Mouse (Mus musculus) granulocyte monocyte progenitor cell, adult 5-6 weeks (primary cell): ENCODE measurements around the gene Dhodh. TPM values are rescaled to one million over a fixed set of nuclear protein-coding genes. Genes with fewer than 3 reads are reported as not detected.

Experiments
- ATAC-seq: replicated peaks from 2 replicates; pipeline ENCODE4 v1.8.0; 2016; ENCODE audit warnings: mild to moderate bottlenecking, moderate TSS enrichment, inconsistent platforms; ENCODE audit not compliant: poor library complexity, severe bottlenecking
- total RNA-seq, 2 experiments: library from RNA; stranded (forward) in 1 of 2; stranded (reverse) in 1 of 2; fragments of 200-712, 200-1000 nt in 1 of 2; fragments of >200 nt in 1 of 2; fragmentation: Nextera tagmentation in 1 of 2; gene quantifications; 2 replicates each; pipeline ENCODE4 v1.2.3; 2014 to 2017

Dhodh gene
- 23.9 and 30.6 TPM in 2 replicates for total RNA-seq (2014; fragmentation: Nextera tagmentation)
- total RNA-seq (2017), result 28.2 and 28.7 TPM in 2 replicates

DNA sequence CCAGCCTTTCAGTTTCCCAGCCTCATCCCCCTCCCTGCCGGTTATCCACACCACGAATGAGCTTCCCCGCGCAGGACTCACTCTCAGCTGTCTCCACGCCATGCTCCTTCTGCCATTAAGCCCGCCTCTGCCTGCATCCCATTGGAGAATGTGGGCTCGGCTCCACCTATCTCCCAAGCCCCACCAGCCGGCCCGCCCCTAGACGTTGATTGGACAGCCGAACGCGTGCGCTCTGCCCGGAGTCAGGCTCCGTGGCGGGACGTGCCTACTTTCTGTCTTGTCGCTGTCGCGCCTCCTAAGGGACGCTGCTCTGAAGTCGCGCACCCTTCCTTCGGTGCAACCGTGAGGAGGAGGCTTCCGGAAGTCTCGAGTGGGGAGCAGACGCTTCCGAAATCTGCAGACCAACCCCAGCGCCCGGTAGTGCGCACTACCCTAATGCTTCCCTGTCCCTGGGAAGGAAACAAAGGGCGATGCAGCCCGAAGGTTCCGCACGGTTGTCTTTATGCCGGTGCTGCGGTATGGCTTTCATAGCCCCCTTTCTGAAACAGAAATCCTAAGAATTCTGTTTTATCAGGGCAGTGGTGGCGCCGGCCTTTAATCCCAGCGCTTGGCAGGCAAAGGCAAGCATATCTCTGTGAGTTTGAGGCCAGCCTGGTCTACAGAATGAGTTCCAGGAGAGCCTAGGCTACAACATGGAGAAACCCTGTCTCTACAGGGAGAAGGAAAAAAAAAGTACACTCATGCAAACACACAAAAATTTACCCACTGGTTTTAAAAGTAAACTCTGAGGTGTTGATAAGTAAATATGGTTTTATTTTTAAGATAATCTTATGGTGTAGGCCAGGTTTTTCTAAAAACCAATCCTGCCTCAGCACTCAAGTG, at the start of gene Dhodh:
TSS of gene Dhodh (minus strand) at position 403 of the 882 bp plus-strand sequence.
- peak; percentile 95 for ATAC-seq

DNA sequence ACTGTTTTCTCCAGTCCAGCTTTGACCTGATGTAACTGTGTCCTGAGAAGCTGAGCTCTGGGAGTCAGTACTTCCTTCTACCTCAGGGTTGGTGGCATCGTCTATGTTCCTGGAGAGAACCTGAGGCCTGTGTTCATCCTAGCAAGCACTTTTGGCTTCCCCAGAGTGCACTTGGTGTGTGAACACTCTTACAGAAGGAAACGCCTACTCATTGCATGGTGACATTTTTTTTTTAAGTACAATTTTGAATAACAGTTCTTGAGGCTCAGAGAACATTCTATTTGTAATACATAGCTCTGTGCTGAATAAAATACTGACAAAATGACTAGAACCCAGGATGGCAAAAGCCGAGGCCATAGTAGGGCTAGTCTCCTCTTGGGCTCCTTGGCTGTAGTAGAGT, 48.4 kb upstream of the Dhodh start:
- no peak for ATAC-seq

DNA sequence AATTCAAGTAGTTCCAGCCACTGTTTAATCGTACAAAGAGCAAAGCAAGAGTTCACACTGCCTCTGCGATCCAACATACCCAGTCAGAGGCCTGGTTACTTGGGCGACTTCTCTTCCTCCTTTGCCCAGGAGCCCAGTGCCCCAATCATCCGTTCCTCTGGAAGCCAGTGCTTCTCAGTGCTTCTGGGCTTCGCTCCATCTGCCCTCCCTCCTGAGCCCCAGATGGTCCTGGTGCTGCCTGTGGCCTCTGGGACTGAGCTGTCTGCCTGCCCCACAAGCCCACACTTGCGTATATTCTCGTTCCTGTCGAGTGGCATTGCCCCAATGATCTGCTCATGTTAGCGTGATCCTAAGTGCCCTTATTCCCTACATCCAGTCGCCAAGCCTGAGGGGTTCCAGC, 42.3 kb upstream of the Dhodh start:
- no peak; the same call in 1 of the 2 replicates for ATAC-seq

DNA sequence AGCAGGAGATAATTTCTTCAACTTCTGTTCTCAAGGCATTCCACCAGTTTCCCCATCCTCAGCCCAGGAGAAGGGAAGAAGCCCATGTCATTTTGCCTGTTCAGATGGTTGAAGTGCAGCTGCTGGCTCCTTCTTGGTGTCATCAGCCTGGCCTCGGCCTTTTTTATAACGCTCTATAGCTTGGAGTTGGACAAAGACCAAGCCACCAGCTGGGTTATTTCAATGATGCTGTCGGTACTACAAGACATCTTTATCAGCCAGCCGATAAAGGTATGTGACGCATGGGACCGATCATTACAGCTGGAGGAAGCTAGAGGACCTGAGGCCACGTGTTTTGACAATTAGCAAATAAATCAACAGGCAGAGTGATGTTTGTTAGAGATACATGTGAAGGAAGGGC, 40.0 kb upstream of the Dhodh start:
- ATAC-seq, result no peak

DNA sequence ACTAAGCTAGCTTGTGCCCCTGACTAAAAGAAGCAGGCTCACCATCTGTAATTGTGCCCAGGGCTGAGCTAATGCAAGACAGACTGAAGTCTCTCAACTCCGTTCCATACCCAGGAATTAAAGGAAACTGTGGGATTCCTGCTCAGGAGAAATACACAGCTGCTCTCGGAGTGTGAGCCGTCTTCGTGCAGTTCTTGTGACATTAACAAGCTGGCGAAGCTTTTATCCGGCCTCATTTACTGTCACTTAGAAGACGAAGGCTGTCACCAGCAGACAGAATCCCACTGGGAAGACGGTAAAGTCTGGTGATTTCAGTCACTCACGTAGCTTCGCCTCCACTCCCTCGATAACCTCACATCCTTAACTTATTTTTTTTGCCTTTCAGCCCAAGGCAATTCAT, 38.9 kb upstream of the Dhodh start:
- ATAC-seq, result no peak

DNA sequence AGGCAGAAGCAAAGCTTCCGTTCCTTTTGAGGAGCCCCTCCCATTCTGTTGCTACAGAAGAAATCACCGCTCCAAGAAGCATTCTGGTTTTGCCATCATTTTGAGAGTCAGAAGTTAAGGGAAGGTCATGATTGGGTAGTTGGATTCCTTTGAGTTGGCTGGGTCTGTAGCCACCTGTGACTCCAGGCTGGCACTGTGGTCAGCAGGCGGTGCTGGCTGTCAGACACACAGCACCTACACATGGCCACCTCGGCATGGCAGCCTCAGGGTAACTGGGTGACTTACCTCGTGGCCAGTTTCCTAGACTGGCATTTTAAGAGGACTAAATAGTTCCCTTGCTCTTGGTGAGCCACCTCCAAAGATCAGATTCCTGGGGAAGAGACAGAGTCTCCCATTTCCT, 32.8 kb upstream of the Dhodh start:
- ATAC-seq, result no peak

DNA sequence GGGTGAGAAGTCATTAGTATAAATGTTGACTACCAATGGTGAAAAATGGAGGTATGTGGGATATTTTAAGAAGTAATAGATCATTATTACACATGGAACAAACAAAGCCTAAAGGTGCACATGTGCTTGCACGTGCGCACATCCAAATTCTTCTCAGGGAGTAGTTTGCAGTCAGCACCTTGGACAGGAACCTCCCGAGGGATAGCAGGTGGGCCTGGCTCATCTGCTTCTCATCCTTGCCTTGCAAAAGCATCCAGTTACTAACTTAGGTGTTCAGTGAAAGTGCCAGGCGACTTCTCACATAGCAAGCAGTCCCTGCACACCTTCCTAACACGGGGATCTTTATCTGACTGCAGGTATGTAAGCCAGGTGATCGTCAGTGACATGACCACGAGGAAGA, 31.9 kb upstream of the Dhodh start:
- no peak for ATAC-seq

DNA sequence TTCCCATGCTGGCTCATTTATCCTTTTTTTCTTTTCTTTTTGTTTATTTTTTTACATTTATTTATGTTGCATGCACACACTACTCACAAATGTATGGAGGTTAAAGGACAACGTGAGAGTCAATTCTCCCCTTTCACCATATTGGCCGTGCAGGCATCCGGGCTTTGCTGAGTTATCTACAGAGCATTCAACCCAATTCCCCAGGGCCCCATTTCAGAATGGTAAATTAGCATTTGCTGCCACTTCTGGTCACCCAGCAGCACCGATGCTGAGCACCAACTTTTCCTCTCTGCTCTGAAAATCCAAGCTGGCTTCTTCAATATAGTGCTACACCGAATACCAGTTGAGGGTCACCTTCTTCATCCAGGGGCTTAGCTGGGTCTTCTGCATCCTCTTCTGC, 30.4 kb upstream of the Dhodh start:
- ATAC-seq, result no peak

DNA sequence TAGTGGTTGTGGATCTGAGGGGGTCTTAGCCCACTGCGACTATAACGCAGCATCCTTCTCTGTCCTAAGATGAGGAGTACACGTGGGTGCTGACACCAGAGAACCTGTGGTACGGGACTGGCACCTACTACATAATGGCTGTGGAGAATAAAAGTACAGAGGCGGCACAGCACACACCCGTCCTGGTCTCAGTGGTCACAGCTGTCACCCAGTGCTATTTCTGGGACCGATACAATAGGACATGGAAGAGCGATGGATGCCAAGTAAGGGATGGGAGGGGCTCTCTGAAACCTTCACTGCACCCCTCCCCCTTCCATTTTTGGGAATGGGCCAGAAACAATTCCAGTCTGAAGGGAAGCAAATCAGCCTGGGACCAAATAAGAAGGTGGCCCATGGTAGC, 26.7 kb upstream of the Dhodh start:
- ATAC-seq, result no peak

DNA sequence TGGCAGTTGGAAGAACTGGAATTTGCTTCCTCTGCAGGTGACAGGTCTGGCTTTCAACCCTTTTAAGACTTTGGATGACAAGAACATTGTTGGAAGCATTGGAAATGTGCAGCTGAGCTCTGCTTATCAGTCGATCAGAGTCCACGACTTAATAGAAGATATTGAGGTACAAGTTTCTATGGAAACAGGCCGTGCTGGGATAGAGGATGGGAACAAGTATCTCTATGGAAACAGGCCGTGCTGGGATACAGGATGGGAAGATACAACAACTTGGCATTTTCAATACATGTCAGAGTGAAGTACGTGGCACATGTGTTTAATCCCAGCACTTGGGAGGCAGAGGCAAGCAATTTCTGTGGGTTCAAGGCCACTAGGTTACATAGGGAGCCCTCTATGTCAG, 24.0 kb upstream of the Dhodh start:
- no peak for ATAC-seq

DNA sequence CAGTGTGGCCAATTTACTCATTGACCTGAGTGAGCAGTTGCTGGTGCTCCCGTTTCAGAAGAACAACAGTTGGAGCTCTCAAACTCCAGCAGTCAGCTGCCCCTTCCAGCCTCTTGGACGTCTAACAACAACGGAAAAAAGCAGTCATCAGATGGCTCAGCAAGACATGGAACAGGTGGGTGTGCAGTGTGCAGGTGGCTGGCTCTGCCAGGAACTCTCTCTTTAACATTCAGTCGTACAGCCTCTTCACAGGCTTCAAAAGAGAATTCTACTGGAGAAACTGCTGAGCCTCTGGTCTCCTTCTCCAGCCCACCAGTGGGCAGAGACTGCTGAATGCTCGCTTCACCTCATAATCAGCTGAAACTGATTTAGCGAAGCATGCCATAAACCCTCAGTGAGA, 20.2 kb upstream of the Dhodh start:
- ATAC-seq, result no peak

DNA sequence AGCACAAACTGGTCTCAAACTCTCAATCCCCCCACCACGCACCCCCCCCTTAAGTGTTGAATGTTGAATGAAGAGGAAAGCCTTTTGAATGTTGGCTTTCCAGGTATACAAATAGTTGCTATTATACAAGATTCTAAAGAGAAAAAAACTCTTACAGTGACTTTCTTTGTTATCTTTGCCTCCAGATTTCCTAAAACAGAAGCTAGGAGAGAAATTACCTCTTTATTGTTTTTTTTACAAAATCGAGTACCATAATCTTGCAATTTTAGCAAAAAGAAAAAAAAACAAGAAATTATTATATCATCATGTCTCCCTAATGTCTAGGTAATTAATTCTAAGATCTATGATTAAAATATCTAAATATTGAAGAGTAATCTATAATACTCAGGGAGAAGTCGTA, 7.1 kb upstream of the Dhodh start:
- no peak for ATAC-seq

DNA sequence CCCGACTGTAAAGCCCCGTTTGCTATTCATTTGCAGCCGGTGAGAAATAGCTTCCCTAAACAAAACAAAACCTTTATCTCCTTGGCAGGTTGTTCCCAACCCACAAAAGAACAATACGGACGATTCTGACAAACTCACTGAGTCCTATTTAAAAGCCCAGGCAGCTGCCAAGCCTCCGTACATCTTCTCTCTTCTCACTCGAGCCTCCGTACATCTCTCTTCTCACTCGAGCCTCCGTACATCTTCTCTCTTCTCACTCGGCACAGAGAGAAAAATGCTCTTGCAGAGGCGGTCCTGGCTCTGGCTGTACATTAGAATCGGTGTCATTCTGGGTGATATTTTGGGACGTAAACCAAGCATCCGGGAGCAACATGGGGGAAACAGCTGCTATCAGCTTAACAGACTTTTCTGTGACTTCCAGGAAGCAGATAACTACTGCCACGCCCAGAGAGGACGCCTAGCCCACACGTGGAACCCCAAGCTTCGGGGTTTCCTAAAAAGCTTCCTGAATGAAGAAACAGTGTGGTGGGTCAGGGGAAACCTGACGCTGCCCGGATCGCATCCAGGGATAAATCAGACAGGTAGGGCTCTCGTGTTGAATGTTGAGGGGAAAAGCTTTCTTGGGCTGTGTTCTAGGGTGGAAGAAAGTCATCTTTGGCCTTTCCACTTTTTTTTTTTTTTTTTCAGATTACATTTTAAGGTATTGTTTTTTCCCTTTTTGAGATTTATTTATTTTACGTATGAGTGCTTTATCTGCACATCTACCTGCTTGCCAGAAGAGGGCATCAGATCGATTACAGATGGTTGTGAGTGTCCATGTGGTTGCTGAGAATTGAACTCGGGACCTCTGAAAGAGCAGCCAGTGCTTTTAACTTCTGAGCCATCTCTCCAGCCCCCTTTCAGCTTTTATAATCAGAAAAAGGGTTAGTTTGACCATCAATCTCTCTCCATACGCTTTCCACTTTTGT, 6.1 kb upstream of the Dhodh start, which contains the start of gene Pkd1l3:
TSS of gene Pkd1l3 (plus strand) at position 275 of the 968 bp plus-strand sequence.
- ATAC-seq, result peak; percentile 97

DNA sequence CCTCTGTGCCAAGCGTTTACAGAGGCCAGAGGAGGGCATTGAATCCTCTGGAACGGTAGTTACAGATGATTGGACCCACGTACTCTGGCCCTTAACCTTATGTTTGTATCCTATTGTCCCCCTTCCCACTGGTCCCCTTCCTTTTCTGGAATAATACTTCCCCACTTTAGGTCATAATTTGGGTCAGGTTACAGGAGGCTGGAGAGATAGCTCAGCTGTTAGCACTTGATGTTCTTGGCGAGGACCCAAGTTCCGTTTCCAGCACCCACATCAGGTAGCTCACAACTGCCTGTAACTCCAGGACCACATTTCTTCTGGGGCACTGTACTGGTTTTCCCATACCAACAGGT, 655 bp upstream of the Dhodh start:
- ATAC-seq, result no peak

DNA sequence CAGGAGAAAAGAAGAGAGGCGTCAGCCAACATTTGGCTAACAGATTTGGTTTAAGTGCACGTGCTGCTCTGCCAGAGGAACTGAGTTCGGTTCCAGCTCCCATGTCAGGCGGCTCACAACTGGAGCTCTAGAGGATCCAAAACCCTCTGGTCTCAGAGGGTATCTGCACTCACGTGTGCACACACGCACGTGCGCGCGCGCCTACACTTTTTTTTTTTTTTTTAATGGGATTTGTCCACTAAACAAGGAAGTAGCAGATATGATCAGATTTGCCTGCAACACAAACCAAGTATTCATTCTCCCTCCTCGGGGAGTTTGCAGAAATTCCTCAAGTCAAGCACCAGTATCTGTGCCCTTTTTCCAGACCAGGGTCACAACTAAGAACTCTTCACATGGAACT, 823 bp downstream of the Dhodh start:
- peak; percentile 25 for ATAC-seq

DNA sequence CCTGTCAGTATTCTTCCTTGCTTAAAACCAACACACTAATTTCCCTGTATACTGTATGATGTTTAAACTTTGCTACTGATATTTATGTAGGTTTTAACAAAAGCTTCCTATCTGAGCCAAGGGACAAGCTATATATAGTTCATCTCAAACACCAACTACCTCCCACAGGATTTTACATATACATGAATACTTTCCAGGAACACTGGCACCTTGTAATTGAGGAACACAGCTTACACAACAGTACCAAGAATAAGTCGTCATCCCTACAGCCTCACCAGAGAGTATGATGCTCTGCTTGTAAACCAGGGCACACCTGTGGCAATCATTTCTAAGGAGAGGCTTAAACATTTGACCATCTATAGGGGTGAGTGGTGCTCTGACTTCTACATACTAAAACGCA, 1.7 kb downstream of the Dhodh start:
- ATAC-seq, result no peak

DNA sequence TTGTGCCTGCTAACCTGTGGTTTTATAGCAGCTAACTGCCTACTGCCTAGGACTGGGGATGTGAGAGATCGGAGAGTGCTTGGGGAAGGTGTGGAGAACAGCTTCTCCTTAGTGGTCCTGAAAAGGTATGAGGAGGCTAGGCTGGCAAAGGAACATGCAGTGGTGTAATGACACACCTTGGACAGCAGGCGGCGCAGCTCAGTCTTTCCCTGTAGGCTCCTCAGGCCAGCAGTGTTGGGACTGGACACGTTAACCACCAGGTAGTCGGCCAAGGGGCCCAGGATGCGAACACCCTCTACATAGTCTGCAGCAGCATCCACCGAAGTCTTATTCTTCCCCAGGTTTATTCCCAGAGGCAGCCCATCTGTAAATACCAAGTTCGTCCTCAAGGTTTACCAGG, 12.6 kb downstream of the Dhodh start:
- peak; percentile 82 for ATAC-seq

DNA sequence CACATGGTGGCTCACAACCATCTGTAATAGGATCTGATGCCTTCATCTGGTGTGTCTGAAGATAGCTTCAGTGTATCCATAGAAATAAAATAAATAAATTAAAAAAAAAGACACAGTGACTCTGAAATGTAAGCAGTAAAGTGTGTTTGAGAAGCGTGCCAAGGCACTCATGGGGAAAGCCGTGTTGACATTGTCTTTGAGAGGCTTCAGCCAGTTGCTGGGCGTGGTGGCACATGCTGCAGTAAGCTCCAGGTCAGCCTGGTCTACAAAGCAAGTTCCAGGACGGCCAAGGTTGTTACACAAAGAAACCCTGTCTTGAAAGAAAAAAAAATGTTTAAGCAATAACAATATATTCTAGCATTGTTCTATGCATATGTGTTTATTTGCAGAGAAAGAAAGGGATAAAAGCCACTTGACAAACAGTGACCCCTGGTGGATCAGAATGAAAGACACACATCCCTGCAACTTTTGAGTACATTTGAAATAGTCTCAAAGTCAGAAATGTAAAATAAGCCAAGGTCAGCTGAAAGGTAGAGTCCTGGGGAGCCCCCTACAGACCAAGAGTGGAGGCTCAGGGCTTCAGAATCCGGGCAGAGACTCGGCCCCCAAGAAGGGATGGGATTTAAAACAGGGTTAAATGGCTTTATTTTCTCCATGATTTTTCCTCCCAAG, 15.2 kb downstream of the Dhodh start:
- peak; percentile 90 for ATAC-seq

DNA sequence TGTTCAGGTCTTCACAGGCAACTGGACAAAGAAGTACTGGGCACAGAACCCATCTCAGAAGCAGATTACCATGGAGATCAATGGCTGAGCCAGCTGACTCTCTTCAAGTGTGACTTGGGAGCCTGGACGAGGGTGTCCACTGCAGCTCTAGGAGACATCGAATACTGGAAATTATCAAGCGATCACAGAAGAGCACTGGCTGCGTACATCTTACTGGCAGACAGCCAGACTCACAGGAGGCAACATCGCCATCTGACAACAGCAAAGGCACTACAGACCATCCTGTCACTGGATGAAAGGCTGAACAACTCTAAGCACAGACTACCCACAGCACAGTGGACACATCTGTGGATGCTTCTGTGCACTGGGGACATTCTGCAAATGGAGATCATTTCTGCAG, 16.3 kb downstream of the Dhodh start:
- no peak for ATAC-seq

DNA sequence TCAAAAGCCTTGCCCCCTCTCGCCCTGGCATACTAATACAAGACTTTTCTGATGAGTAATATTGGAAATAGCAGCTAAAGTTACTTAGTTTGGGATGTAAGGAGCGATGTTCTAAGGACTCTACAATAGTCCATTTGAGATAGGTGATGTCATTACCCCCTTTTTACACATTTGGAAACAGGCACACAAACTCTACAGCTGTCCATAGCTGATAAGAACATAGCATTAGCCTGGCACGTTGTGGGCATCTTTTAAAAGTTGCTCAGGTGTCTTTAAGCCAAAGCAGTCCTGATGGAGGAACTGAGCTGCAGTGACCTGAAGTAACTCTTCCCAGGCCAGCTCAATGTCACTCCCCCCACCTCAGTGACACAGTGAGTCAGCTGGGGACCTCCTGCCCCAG, 17.1 kb downstream of the Dhodh start:
- ATAC-seq, result no peak

DNA sequence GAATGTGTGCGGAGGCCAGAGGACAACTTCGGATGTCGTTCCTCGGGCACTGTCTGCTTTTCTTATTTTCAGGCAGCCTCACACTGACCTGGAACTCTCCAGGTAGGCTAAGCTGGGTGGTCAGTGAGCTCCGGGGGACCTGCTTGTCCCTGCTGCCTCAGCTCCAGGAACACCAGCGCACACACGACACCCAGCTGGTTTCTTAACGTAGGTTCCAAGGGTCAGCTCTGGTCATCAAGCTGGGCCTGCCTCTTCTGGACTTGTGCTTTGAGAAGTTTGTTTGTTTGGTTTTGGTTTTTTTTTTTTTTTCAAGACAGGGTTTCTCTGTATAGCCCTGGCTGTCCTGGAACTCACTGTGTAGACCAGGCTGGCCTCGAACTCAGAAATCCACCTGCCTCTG, 17.6 kb downstream of the Dhodh start:
- no peak for ATAC-seq
